Mouse (Mus musculus): ENCODE results near the gene Ndst4. TPM values are rescaled to one million over a fixed set of nuclear protein-coding genes. Genes with fewer than 3 reads are reported as not detected.

Gene Ndst4
- polyA plus RNA-seq, 1 experiment: 0.08 TPM

DNA sequence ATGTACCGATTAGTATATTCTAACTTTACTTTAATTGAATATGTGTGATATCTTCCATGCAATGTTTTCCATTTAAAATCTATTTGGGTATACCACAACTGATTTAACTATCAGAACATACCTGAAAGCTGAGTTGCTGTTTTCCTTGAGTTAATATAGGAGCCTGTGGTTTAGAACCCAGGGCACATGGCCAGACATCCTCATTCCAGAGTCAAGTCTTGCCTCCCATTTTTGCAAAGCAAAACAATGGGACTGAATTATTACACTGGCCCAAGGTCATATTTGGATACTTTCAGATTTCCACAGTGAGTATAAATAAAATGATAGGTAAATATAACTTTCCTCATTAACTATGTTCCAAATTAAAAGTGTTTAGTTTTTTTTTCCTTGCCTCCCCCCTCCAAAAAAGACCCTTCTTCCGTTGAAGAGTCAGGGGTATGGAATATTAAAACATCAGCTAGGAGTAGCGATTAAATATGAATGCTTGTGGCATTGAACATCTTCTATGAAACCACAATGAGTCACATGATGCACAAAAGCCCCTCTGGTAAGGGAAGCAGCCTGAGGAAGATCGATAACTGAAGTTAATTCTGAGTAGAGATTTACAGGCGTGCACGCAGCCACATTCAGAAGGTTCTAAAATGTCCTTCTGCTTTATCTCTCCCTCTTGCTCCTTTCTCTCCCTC, 271.5 kb downstream of the Ndst4 start:
- Histone ChIP-seq H3K4me3 (ENCODE audit: insufficient read depth, low read depth, low read length) (no peak overlapping the region), H3K27me3 (replicated peaks; ENCODE audit: control insufficient read depth, insufficient read depth, low read length) (no peaks in the 10 kb centered on the region), H3K4me1 (ENCODE audit: control insufficient read depth, insufficient read depth, low read length) (no peaks in the 10 kb centered on the region), H3K36me3 (ENCODE audit: control insufficient read depth, insufficient read depth, low read length) (no peaks in the 10 kb centered on the region), H3K27ac (ENCODE audit: insufficient read depth, low read depth, low read length) (no peak overlapping the region)
- no peak for DNase-seq
- TF ChIP-seq POLR2A (IDR thresholded peaks at IDR 0.05; ENCODE audit: low read depth, low read length) (no peak), CTCF (conservative IDR thresholded peaks at IDR 0.05; ENCODE audit: insufficient read depth, insufficient read length, low read depth, low read length) (no peak)
- 81% methylated on average over 6 of the region's 6 CpGs for WGBS

DNA sequence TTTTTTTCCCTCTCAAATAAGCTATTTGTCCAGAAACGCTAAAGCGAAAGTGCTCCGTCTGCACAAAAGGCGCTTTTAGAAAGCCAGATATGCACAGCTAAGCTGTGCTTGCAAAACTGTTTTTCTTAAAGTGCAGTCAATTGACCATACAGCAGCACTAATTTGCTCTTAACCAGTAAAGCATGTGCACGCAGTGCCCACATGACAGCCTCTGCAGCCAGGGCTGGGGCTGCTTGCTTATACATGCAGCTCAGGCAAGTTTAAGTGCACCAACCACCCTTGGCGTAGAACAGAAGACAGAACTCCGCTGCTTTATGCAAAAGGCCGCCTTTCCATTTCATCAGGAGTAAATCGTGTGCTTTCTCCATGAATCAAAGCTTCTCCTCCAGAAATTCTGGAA, 275.0 kb downstream of the Ndst4 start:
- TF ChIP-seq CTCF (conservative IDR thresholded peaks at IDR 0.05; ENCODE audit: insufficient read depth, insufficient read length, low read depth, low read length) (no peak), POLR2A (IDR thresholded peaks at IDR 0.05; ENCODE audit: low read depth, low read length) (no peak)
- WGBS: 68% methylated on average over 9 of the region's 9 CpGs
- H3K27me3 ChIP-seq (replicated peaks; ENCODE audit: control insufficient read depth, insufficient read depth, low read length): no peaks in the 10 kb centered on the region
- no peaks in the 10 kb centered on the region for H3K36me3 ChIP-seq (ENCODE audit: control insufficient read depth, insufficient read depth, low read length)
- DNase-seq: no peak
- H3K4me1 ChIP-seq (ENCODE audit: control insufficient read depth, insufficient read depth, low read length): no peaks in the 10 kb centered on the region
- H3K4me3 ChIP-seq (ENCODE audit: insufficient read depth, low read depth, low read length): 0 out of 2 replicates have a peak overlapping the region, but pooled peaks have one; percentile 14
- H3K27ac ChIP-seq (ENCODE audit: insufficient read depth, low read depth, low read length): no peak overlapping the region

DNA sequence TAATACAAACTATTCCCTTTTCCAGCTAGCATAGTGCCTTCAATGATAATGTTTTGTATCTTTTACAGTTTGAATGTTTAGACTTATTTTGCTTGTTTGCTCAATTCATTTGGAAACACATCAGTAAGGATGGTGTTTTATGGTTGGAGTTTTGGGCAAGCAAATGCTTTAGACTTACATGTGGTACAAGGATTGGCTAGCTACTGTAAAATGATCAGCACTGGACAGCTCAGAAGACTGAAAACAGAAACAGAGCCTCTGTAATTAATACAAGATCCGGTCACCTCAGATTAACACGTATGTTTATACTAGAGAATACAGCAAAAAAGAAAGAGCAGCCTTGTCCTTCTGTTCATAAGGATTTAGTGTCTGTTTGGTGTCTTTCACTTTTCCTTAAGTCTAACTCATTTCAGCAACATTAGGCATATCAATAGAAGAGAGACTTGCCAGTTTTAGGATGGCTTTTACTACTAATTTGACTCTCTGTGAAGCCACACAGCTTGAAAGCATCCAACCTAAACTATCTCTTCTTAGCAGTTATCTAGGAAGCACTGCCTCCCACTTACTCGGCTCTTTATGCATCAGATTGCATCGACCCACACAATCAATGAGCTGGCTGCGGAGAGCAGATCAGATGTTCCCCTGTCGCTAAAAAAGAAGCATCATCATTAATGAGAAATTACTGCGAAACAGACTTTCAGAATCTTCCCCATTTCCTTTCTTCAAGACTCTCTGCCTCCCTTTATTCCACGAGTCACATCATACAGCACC, 279.8 kb downstream of the Ndst4 start:
- H3K36me3 ChIP-seq (ENCODE audit: control insufficient read depth, insufficient read depth, low read length): no peaks in the 10 kb centered on the region
- no peak for DNase-seq
- no peak overlapping the region for H3K27ac ChIP-seq (ENCODE audit: insufficient read depth, low read depth, low read length)
- no peaks in the 10 kb centered on the region for H3K4me1 ChIP-seq (ENCODE audit: control insufficient read depth, insufficient read depth, low read length)
- WGBS: 46% methylated on average over 8 of the region's 8 CpGs
- H3K4me3 ChIP-seq (ENCODE audit: insufficient read depth, low read depth, low read length): no peak overlapping the region
- TF ChIP-seq CTCF (conservative IDR thresholded peaks at IDR 0.05; ENCODE audit: insufficient read depth, insufficient read length, low read depth, low read length): no peak
- TF ChIP-seq POLR2A (IDR thresholded peaks at IDR 0.05; ENCODE audit: low read depth, low read length): no peak
- H3K27me3 ChIP-seq (replicated peaks; ENCODE audit: control insufficient read depth, insufficient read depth, low read length): no peaks in the 10 kb centered on the region

DNA sequence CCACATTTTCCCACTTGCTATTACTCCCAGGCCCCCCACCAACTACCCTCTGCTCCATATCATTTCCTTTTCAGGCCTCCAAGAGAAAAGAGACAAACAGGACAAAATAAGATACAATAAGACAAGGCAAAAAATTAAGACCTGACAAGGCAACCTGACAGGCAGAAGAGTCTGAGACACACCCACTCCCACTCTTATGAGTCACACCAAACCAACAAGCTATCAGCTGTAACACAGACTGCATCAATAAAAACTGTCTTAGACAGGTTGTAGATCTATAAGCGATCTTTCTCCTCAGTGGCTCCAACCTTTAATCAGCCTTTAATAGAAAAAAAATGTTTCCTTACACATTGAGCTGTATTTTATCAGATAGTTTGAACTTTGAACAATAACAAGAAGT, 280.7 kb downstream of the Ndst4 start:
- Histone ChIP-seq H3K27ac (ENCODE audit: insufficient read depth, low read depth, low read length) (no peak overlapping the region), H3K4me3 (ENCODE audit: insufficient read depth, low read depth, low read length) (no peak overlapping the region), H3K27me3 (replicated peaks; ENCODE audit: control insufficient read depth, insufficient read depth, low read length) (no peaks in the 10 kb centered on the region), H3K4me1 (ENCODE audit: control insufficient read depth, insufficient read depth, low read length) (no peaks in the 10 kb centered on the region), H3K36me3 (ENCODE audit: control insufficient read depth, insufficient read depth, low read length) (no peaks in the 10 kb centered on the region)
- no peak for TF ChIP-seq POLR2A (IDR thresholded peaks at IDR 0.05; ENCODE audit: low read depth, low read length)
- TF ChIP-seq CTCF (conservative IDR thresholded peaks at IDR 0.05; ENCODE audit: insufficient read depth, insufficient read length, low read depth, low read length): no peak
- WGBS: 85% methylated on average over 1 of the region's 1 CpGs
- DNase-seq: no peak

DNA sequence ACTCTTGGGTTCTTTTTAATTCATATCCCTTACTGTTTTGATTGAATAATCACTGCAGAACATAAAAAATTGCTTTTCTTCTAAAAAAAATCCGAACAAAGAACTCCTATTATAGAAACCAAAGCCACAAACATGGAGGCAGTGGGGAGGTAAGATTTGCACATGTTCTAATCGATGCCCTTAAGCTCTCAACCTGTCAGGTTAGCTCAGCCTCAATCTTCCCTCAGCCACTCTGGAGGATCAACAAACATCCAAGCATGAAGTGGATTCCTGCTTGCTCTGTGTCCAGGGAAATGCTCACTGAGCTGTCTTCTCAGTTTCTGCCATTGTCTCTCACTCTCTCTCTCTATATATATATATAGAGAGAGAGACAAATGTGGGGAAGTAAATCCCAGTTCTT, 283.7 kb downstream of the Ndst4 start:
- 68% methylated on average over 2 of the region's 2 CpGs for WGBS
- H3K27ac ChIP-seq (ENCODE audit: insufficient read depth, low read depth, low read length): no peak overlapping the region
- H3K4me3 ChIP-seq (ENCODE audit: insufficient read depth, low read depth, low read length): no peak overlapping the region
- H3K36me3 ChIP-seq (ENCODE audit: control insufficient read depth, insufficient read depth, low read length): no peaks in the 10 kb centered on the region
- TF ChIP-seq CTCF (conservative IDR thresholded peaks at IDR 0.05; ENCODE audit: insufficient read depth, insufficient read length, low read depth, low read length) (no peak), POLR2A (IDR thresholded peaks at IDR 0.05; ENCODE audit: low read depth, low read length) (no peak)
- no peaks in the 10 kb centered on the region for H3K4me1 ChIP-seq (ENCODE audit: control insufficient read depth, insufficient read depth, low read length)
- no peak for DNase-seq
- H3K27me3 ChIP-seq (replicated peaks; ENCODE audit: control insufficient read depth, insufficient read depth, low read length): no peaks in the 10 kb centered on the region

DNA sequence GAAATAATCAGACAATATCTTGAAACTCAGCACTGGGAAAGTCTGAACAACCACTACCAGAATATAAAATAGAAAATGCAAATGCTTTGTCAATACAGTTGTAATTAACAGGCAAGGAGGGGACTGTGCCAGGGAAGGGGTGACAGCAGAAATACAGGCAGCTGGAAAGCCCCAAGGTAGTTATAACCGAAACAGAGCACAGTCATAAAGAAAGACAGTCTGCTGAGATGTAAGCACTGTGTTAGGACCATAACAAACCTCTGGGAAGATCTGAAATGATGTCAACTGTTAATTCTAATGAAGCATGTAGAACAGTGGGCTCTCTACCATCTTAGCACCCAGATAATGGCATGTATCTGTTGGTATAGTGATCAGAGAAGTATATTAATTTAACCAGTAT, 287.1 kb downstream of the Ndst4 start:
- no peaks in the 10 kb centered on the region for H3K36me3 ChIP-seq (ENCODE audit: control insufficient read depth, insufficient read depth, low read length)
- DNase-seq: no peak
- no peaks in the 10 kb centered on the region for H3K27me3 ChIP-seq (replicated peaks; ENCODE audit: control insufficient read depth, insufficient read depth, low read length)
- 70% methylated on average over 1 of the region's 1 CpGs for WGBS
- H3K27ac ChIP-seq (ENCODE audit: insufficient read depth, low read depth, low read length): no peak overlapping the region
- no peak for TF ChIP-seq POLR2A (IDR thresholded peaks at IDR 0.05; ENCODE audit: low read depth, low read length)
- no peaks in the 10 kb centered on the region for H3K4me1 ChIP-seq (ENCODE audit: control insufficient read depth, insufficient read depth, low read length)
- no peak overlapping the region for H3K4me3 ChIP-seq (ENCODE audit: insufficient read depth, low read depth, low read length)

DNA sequence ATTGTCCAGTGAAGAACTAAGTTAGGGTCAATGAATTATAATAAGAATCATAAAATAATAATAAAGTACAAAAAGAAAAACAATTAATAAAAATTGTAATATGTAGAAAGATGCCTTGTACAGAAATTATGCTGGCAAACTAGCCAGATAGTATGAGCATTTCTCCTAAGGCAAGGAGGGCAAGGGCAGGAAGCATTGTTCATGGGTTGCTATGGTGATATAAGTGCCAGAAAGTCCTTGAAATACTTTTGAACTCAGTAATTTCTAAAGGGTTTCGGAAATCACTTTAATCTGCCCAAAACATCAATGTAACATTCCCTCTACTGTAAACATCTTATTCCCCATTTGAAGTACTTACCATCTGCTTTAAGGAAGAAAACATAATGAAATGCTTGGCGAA, 319.1 kb downstream of the Ndst4 start:
- Histone ChIP-seq H3K27me3 (replicated peaks; ENCODE audit: control insufficient read depth, insufficient read depth, low read length) (no peaks in the 10 kb centered on the region), H3K27ac (ENCODE audit: insufficient read depth, low read depth, low read length) (no peak overlapping the region), H3K4me3 (ENCODE audit: insufficient read depth, low read depth, low read length) (no peak overlapping the region), H3K4me1 (ENCODE audit: control insufficient read depth, insufficient read depth, low read length) (no peaks in the 10 kb centered on the region), H3K36me3 (ENCODE audit: control insufficient read depth, insufficient read depth, low read length) (no peaks in the 10 kb centered on the region)
- 88% methylated on average over 2 of the region's 2 CpGs for WGBS
- no peak for DNase-seq
- TF ChIP-seq POLR2A (IDR thresholded peaks at IDR 0.05; ENCODE audit: low read depth, low read length) (no peak), CTCF (conservative IDR thresholded peaks at IDR 0.05; ENCODE audit: insufficient read depth, insufficient read length, low read depth, low read length) (no peak)
